Mouse (Mus musculus): ENCODE measurements around the gene Ctsa. TPM values are rescaled to one million over a fixed set of nuclear protein-coding genes. Genes with fewer than 3 reads are reported as not detected.
"Not testable (repeated sequence)": the region's sequence is repeated elsewhere in the genome, so short reads cannot be mapped to it uniquely, and the experiment has no call there.

The Ctsa gene
- polyA plus RNA-seq, 1 experiment, result 125 TPM

DNA sequence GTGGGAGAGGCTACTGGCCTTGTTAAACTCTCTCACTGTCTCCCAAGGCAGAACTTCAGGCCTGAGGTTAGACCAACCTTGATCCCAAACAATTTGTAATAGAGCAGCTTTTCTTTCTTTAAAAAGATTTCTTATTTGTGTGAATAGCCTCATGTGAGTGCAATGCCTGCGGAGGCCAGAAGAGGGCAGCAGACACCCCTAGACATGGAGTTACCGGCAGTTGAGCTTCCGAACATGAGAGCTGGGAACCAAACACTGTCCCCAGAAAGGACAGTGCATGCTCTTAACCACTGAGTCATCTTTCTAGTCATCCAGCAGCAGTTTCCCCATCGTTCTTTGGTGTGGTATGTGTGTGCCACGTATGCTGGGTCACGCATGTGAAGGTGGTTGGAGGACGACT is 34.9 kb downstream of the Ctsa start:
- TF ChIP-seq CTCF (IDR thresholded peaks at IDR 0.05; ENCODE audit: borderline replicate concordance, extremely low read depth, insufficient read depth, insufficient read length) (peak; percentile 54; the same call in 1 of the 2 replicates), POLR2A (IDR thresholded peaks at IDR 0.05; ENCODE audit: borderline replicate concordance, extremely low read depth, insufficient read depth, insufficient read length, poor library complexity, severe bottlenecking) (no peak)
- no peak for DNase-seq (ENCODE audit: low read depth)

DNA sequence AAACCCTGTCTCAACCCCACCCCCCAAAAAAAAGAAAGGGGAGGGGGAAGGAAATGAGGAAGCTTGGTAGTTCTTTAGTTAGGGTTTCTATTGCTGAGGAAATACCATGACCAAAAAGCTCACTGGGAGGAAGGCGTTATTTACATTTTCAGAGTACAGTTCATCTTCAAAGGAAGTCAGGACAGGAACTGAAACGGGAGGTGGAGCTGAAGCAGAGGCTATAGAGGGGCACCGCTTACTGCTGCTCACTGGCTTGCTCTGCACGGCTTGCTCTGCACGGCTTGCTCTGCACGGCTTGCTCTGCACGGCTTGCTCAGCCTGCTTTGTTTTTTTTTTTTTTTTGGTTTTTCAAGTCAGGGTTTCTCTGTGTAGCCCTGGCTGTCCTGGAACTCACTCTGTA is 35.8 kb downstream of the Ctsa start:
- TF ChIP-seq POLR2A (IDR thresholded peaks at IDR 0.05; ENCODE audit: borderline replicate concordance, extremely low read depth, insufficient read depth, insufficient read length, poor library complexity, severe bottlenecking) (no peak), CTCF (IDR thresholded peaks at IDR 0.05; ENCODE audit: borderline replicate concordance, extremely low read depth, insufficient read depth, insufficient read length) (no peak)
- no peak for DNase-seq (ENCODE audit: low read depth)

DNA sequence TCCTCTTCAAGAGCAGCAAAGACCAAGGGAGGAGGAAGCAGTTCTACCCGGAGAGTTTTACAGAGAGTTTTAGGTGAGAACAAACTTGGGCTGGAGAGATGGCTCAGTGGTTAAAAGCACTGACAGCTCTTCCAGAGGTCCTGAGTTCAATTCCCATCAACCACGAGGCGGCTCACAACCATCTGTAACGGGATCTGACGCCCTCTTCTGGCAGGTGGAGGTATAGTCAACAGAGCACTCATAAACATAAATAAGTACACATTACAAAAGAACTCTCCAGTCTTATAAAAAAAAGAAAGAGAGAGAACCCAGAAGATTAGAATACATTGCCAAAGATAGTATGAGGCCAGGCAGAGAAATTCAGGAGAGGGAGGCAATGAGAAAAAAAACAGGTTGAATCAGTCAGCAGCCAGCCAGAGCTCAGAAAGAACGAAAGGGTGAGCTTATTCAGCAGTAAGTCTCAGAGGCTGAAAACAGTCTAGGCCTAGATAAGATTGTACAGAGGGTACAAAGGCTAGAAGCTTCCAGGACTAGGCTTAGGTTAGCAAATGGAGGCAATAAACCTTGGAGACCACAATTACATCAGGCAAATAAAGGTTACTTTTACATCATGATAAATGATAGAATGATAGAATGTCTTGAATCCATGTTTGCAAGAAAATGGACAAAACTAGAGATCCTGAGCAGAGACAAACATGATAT is 39.1 kb downstream of the Ctsa start:
- no peak for DNase-seq (ENCODE audit: low read depth)
- TF ChIP-seq CTCF (IDR thresholded peaks at IDR 0.05; ENCODE audit: borderline replicate concordance, extremely low read depth, insufficient read depth, insufficient read length) (no peak), POLR2A (IDR thresholded peaks at IDR 0.05; ENCODE audit: borderline replicate concordance, extremely low read depth, insufficient read depth, insufficient read length, poor library complexity, severe bottlenecking) (no peak)

DNA sequence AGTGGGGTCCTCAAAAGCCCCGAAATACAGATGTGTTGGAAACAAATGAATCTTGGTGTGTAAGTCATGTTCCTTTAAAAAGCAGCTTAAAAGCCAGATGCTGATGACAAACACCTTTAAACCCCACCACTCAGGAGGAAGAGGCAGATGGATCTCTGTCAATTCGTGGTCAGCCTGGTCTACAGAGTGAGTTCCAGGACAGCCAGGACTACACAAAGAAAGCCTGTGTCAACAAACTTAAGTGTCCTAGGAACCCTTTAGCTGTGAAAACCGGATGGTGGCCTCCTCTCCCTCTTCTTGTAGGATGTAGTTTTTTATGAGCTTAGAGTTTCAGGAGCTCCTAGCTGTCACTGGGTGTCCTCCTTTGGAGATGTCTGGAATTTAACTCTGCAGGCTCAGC is 40.9 kb downstream of the Ctsa start:
- no peak for TF ChIP-seq POLR2A (IDR thresholded peaks at IDR 0.05; ENCODE audit: borderline replicate concordance, extremely low read depth, insufficient read depth, insufficient read length, poor library complexity, severe bottlenecking)
- TF ChIP-seq CTCF (IDR thresholded peaks at IDR 0.05; ENCODE audit: borderline replicate concordance, extremely low read depth, insufficient read depth, insufficient read length), result no peak
- no peak for DNase-seq (ENCODE audit: low read depth)

GRCm38 (mm10) chr2:164874239-164874769 is 41.6 kb downstream of the Ctsa start:
- TF ChIP-seq POLR2A (IDR thresholded peaks at IDR 0.05; ENCODE audit: borderline replicate concordance, extremely low read depth, insufficient read depth, insufficient read length, poor library complexity, severe bottlenecking), result no peak
- no peak for TF ChIP-seq CTCF (IDR thresholded peaks at IDR 0.05; ENCODE audit: borderline replicate concordance, extremely low read depth, insufficient read depth, insufficient read length)
- no peak for DNase-seq (ENCODE audit: low read depth)

- DNase-seq (ENCODE audit: low read depth), result not testable (repeated sequence)
These were observed 43.0 kb downstream of the Ctsa start for GRCm38 (mm10) chr2:164875648-164876047.

DNA sequence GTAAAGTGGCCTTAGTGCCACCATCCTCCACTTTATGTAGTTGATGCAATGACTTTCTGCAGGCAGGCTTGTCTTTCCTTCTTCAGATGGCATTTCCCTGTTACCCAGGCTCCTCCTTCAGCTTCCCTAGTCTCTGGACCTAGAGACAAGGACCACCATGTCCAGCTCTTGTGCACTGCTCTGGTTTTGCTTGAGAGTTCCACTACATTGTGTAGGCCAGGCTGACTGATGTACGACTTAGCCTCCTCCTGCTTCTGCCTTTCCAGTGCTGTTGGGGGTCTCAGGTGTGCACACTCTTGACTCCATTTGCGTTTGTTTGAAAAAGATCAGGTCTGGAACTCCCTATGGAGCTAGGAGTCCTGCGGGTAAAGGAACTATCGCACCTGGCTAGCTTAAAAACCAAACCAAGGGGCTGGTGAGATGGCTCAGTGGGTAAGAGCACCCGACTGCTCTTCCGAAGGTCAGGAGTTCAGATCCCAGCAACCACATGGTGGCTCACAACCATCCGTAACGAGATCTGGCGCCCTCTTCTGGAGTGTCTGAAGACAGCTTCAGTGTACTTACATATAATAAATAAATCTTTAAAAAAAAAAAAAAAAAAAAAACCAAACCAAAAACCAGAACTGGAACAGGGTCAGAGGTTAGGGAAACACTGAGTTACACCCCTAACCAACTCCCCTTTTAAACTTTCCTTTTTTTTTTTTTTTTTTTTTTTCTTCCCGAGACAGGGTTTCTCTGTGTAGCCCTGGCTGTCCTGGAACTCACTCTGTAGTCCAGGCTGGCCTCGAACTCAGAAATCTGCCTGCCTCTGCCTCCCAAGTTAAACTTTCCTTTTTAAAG is 44.9 kb downstream of the Ctsa start:
- not testable (repeated sequence) for DNase-seq (ENCODE audit: low read depth)

DNA sequence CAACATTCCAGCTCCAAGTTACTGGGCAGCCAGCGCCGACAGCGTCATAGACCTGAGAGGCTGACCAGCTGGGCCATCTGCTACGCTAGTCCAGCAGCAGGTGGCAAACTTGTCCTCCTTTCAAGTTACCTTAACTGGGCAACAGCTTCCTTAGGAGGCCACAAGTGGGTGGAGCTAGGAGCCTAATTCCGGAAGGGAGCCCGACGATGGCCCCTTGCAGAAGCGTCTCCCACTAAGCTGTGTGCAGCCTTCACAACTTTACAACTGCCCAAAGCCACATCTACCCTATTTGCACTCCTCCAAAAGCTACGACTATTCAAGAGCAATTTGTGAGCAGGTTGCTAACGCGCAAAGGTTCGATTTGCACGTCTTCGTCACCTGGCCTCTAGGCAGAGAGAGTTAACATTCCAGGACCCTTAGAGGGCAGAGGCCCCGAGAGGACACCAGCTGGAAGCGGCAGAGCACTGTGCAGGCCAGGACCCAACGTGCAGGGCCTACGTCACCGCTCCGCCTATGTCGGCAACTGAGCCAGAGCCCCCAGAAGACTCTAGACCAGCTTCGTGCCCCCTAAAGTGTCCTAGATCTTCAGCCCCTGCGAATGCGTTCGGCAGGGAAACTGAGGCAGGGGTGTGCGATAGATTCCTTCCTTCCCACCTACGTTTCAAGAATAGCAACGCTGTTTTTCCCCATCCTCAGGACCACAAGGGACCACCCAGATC is 46.0 kb downstream of the Ctsa start:
- TF ChIP-seq POLR2A (IDR thresholded peaks at IDR 0.05; ENCODE audit: borderline replicate concordance, extremely low read depth, insufficient read depth, insufficient read length, poor library complexity, severe bottlenecking) (no peak), CTCF (IDR thresholded peaks at IDR 0.05; ENCODE audit: borderline replicate concordance, extremely low read depth, insufficient read depth, insufficient read length) (no peak)

DNA sequence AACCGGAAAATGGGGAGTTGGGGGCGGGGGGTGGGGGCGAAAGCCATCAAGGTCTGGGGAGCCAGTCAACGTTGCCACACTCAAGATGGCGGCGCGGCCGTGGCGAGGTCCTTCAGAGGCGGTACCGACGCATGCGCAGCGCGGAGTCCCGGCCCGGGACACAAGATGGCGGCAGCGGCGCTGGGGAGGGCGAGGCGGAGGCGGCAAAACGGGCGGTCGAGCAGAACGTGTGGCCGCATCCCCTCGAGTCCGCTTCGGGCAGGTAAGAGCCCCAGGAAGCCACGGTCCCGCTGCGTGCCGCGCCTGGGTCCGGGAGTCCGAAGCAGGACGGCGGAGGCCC is 46.5 kb downstream of the Ctsa start, which contains the start of gene Pcif1:
Pcif1 (plus strand) TSS at position 77 of the 340 bp plus-strand sequence.
- DNase-seq (ENCODE audit: low read depth), result peak; percentile 94
- TF ChIP-seq CTCF (IDR thresholded peaks at IDR 0.05; ENCODE audit: borderline replicate concordance, extremely low read depth, insufficient read depth, insufficient read length) (no peak), POLR2A (IDR thresholded peaks at IDR 0.05; ENCODE audit: borderline replicate concordance, extremely low read depth, insufficient read depth, insufficient read length, poor library complexity, severe bottlenecking) (peak; percentile 96)

More for the DNA sequence above, 46.0 kb downstream of the Ctsa start:
- peak; percentile 63 for DNase-seq (ENCODE audit: low read depth)

DNA sequence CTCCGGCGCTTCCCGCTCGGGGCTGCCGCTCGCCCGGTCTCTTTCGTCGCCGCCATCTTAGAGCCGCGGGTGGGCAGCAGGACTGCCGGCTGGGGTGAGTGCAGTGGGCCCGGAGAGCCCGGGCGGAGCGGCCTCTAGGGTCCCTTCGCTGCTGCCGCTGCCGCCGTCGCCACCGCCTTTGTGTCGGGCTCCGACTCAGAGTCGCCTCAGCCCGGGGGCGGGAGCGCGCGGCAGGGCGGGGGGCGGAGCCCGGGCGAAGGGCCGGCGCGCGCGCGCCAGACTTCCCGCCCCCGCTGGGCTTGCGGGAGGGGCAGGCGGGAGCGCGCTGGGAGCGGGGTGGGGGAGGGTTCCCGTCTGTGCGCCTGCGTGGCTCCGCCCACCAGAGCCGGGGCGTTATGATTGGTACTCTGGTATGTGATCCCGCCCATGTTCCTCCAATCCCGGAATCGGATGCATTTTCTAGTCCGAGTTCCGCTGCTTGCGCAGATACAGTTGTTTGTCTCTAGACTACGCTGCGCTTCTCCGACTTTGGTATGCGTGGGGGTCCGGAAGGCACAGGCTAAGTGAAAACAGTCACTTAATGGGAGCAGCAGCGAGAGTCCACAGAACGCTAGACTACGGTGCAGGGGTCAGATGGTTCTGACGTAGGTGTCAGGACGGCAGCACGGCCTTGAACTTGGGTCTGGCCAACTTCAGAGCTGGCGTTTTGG is 47.0 kb downstream of the Ctsa start:
- TF ChIP-seq POLR2A (IDR thresholded peaks at IDR 0.05; ENCODE audit: borderline replicate concordance, extremely low read depth, insufficient read depth, insufficient read length, poor library complexity, severe bottlenecking) (peak; percentile 94), CTCF (IDR thresholded peaks at IDR 0.05; ENCODE audit: borderline replicate concordance, extremely low read depth, insufficient read depth, insufficient read length) (no peak)
- DNase-seq (ENCODE audit: low read depth), result peak; percentile 99

DNA sequence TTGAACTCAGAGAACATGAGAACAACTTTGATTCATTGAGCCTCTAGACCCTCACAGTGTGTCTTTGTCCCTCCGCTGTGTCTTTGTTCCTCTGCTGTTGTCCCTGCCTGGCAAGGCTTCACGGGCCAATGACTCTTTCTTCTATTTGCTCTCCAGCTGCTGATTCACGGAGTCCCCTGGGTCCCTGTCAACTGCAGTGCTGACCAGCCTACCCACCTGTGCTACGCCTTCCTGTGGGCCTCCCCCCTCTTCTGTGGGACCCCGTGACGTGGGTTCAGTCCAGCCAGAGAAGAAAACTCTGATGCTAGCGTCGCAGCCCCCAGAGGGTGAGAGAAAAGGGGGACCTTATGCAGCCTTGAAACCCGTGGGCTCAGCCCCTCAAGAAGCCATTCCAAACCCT is 49.9 kb downstream of the Ctsa start:
- DNase-seq (ENCODE audit: low read depth), result peak; percentile 39
- no peak for TF ChIP-seq CTCF (IDR thresholded peaks at IDR 0.05; ENCODE audit: borderline replicate concordance, extremely low read depth, insufficient read depth, insufficient read length)
- TF ChIP-seq POLR2A (IDR thresholded peaks at IDR 0.05; ENCODE audit: borderline replicate concordance, extremely low read depth, insufficient read depth, insufficient read length, poor library complexity, severe bottlenecking), result no peak
